Mouse (Mus musculus): ENCODE data around the gene Fam57b. TPM values are rescaled to one million over a fixed set of nuclear protein-coding genes. Genes with fewer than 3 reads are reported as not detected.
A peak's percentile ranks its signal among the peaks of the same experiment; 100 is the strongest.

The Fam57b gene
- polyA plus RNA-seq, 1 experiment, result 13.3 TPM

GRCm38 (mm10) chr7:126843276-126843675 lies 45.8 kb downstream of the Fam57b start:
- 67% methylated on average over 9 of the region's 9 CpGs for WGBS
- peaks cover 6% of the 10 kb centered on the region; the same call in 1 of the 2 replicates for H3K4me1 ChIP-seq (ENCODE audit: control insufficient read depth, insufficient read depth, low read length)

GRCm38 (mm10) chr7:126845516-126845915 lies 48.0 kb downstream of the Fam57b start:
- TF ChIP-seq POLR2A (IDR thresholded peaks at IDR 0.05; ENCODE audit: borderline replicate concordance, extremely low read depth, low read depth, low read length) (no peak), CTCF (IDR thresholded peaks at IDR 0.05; ENCODE audit: insufficient read depth, low read length) (no peak)
- WGBS, result 96% methylated on average over 2 of the region's 2 CpGs
- no peak for DNase-seq
- no peak overlapping the region for H3K4me3 ChIP-seq (replicated peaks; ENCODE audit: extremely low read depth, low read depth, low read length)
- peaks cover 6% of the 10 kb centered on the region; the same call in 1 of the 2 replicates for H3K4me1 ChIP-seq (ENCODE audit: control insufficient read depth, insufficient read depth, low read length)

More at GRCm38 (mm10) chr7:126843276-126843675, 45.8 kb downstream of the Fam57b start:
- no peak for TF ChIP-seq CTCF (IDR thresholded peaks at IDR 0.05; ENCODE audit: insufficient read depth, low read length)
- TF ChIP-seq POLR2A (IDR thresholded peaks at IDR 0.05; ENCODE audit: borderline replicate concordance, extremely low read depth, low read depth, low read length), result no peak
- H3K4me3 ChIP-seq (replicated peaks; ENCODE audit: extremely low read depth, low read depth, low read length), result no peak overlapping the region
- DNase-seq, result no peak

GRCm38 (mm10) chr7:126847116-126847420 lies 49.6 kb downstream of the Fam57b start, which contains the start of gene Doc2a:
Doc2a (plus strand) TSS chr7:126847416.
- H3K4me1 ChIP-seq (ENCODE audit: control insufficient read depth, insufficient read depth, low read length), result peaks cover 6% of the 10 kb centered on the region; the same call in 1 of the 2 replicates
- no peak for DNase-seq
- no peak for TF ChIP-seq CTCF (IDR thresholded peaks at IDR 0.05; ENCODE audit: insufficient read depth, low read length)
- no peak for TF ChIP-seq POLR2A (IDR thresholded peaks at IDR 0.05; ENCODE audit: borderline replicate concordance, extremely low read depth, low read depth, low read length)
- 49% methylated on average over 4 of the region's 4 CpGs for WGBS
- peak within 1 kb of the TSS; percentile 51 for H3K4me3 ChIP-seq (replicated peaks; ENCODE audit: extremely low read depth, low read depth, low read length)

GRCm38 (mm10) chr7:126847421-126848398 lies 50.2 kb downstream of the Fam57b start:
- H3K4me1 ChIP-seq (ENCODE audit: control insufficient read depth, insufficient read depth, low read length), result peaks cover 6% of the 10 kb centered on the region; the same call in 1 of the 2 replicates
- no peak for DNase-seq
- WGBS, result 2% methylated on average over 70 of the region's 74 CpGs
- H3K4me3 ChIP-seq (replicated peaks; ENCODE audit: extremely low read depth, low read depth, low read length), result peak overlapping the region; percentile 51
- TF ChIP-seq POLR2A (IDR thresholded peaks at IDR 0.05; ENCODE audit: borderline replicate concordance, extremely low read depth, low read depth, low read length) (no peak), CTCF (IDR thresholded peaks at IDR 0.05; ENCODE audit: insufficient read depth, low read length) (no peak)

- 32% methylated on average over 10 of the region's 10 CpGs for WGBS
- TF ChIP-seq POLR2A (IDR thresholded peaks at IDR 0.05; ENCODE audit: borderline replicate concordance, extremely low read depth, low read depth, low read length) (no peak), CTCF (IDR thresholded peaks at IDR 0.05; ENCODE audit: insufficient read depth, low read length) (no peak)
- peaks cover 6% of the 10 kb centered on the region; the same call in 1 of the 2 replicates for H3K4me1 ChIP-seq (ENCODE audit: control insufficient read depth, insufficient read depth, low read length)
- DNase-seq, result no peak
- no peak overlapping the region for H3K4me3 ChIP-seq (replicated peaks; ENCODE audit: extremely low read depth, low read depth, low read length)
These were observed 51.3 kb downstream of the Fam57b start for GRCm38 (mm10) chr7:126848794-126849193.

- TF ChIP-seq CTCF (IDR thresholded peaks at IDR 0.05; ENCODE audit: insufficient read depth, low read length), result no peak
- H3K4me1 ChIP-seq (ENCODE audit: control insufficient read depth, insufficient read depth, low read length), result peaks cover 6% of the 10 kb centered on the region; the same call in 1 of the 2 replicates
- no peak for DNase-seq
- no peak overlapping the region for H3K4me3 ChIP-seq (replicated peaks; ENCODE audit: extremely low read depth, low read depth, low read length)
- 76% methylated on average over 6 of the region's 6 CpGs for WGBS
These were observed 52.7 kb downstream of the Fam57b start for GRCm38 (mm10) chr7:126850161-126850560.

- Histone ChIP-seq H3K4me3 (replicated peaks; ENCODE audit: extremely low read depth, low read depth, low read length) (no peak overlapping the region), H3K4me1 (ENCODE audit: control insufficient read depth, insufficient read depth, low read length) (peaks cover 6% of the 10 kb centered on the region; the same call in 1 of the 2 replicates)
- TF ChIP-seq POLR2A (IDR thresholded peaks at IDR 0.05; ENCODE audit: borderline replicate concordance, extremely low read depth, low read depth, low read length), result 0 out of 2 replicates have a peak, but pooled peaks have one; percentile 7
- TF ChIP-seq CTCF (IDR thresholded peaks at IDR 0.05; ENCODE audit: insufficient read depth, low read length), result no peak
- WGBS, result 51% methylated on average over 12 of the region's 12 CpGs
- DNase-seq, result no peak
These were observed 53.7 kb downstream of the Fam57b start for GRCm38 (mm10) chr7:126851192-126851591.

GRCm38 (mm10) chr7:126853454-126853853 lies 56.0 kb downstream of the Fam57b start:
- H3K4me3 ChIP-seq (replicated peaks; ENCODE audit: extremely low read depth, low read depth, low read length), result no peak overlapping the region
- TF ChIP-seq CTCF (IDR thresholded peaks at IDR 0.05; ENCODE audit: insufficient read depth, low read length) (no peak), POLR2A (IDR thresholded peaks at IDR 0.05; ENCODE audit: borderline replicate concordance, extremely low read depth, low read depth, low read length) (no peak)
- H3K4me1 ChIP-seq (ENCODE audit: control insufficient read depth, insufficient read depth, low read length), result no peaks in the 10 kb centered on the region
- DNase-seq, result no peak
- 81% methylated on average over 5 of the region's 5 CpGs for WGBS

- Histone ChIP-seq H3K4me3 (replicated peaks; ENCODE audit: extremely low read depth, low read depth, low read length) (no peak overlapping the region), H3K4me1 (ENCODE audit: control insufficient read depth, insufficient read depth, low read length) (peaks cover under 1% of the 10 kb centered on the region; the same call in 1 of the 2 replicates)
- TF ChIP-seq POLR2A (IDR thresholded peaks at IDR 0.05; ENCODE audit: borderline replicate concordance, extremely low read depth, low read depth, low read length) (no peak), CTCF (IDR thresholded peaks at IDR 0.05; ENCODE audit: insufficient read depth, low read length) (no peak)
- DNase-seq, result no peak
- 86% methylated on average over 3 of the region's 3 CpGs for WGBS
These were observed 58.2 kb downstream of the Fam57b start for GRCm38 (mm10) chr7:126855641-126856040.
